Mouse (Mus musculus): Measurements from ENCODE around the gene Ltb4r2. TPM values are rescaled to one million over a fixed set of nuclear protein-coding genes. Genes with fewer than 3 reads are reported as not detected.

The Ltb4r2 gene
- polyA plus RNA-seq, 1 experiment from 2014 or later: 0.38 TPM

Other genes starting within 250 kb of the Ltb4r2 start
- not detected in 2 replicates for gene Nrl, start 236.4 kb upstream of the Ltb4r2 start, polyA plus RNA-seq (2015; fragmentation: Nextera tagmentation; extraction: Ambion mirVana)
- gene Pck2, start 221.2 kb upstream of the Ltb4r2 start, polyA plus RNA-seq (2015; fragmentation: Nextera tagmentation; extraction: Ambion mirVana): 23.3 and 23.6 TPM in 2 replicates
- gene Dcaf11, start 201.4 kb upstream of the Ltb4r2 start, polyA plus RNA-seq (2015; fragmentation: Nextera tagmentation; extraction: Ambion mirVana): 123 and 127 TPM in 2 replicates
- 0.63 and 2.3 TPM in 2 replicates for gene A730061H03Rik, start 201.0 kb upstream of the Ltb4r2 start, polyA plus RNA-seq (2015; fragmentation: Nextera tagmentation; extraction: Ambion mirVana)
- not detected in 2 replicates for gene Fitm1, start 185.8 kb upstream of the Ltb4r2 start, polyA plus RNA-seq (2015; fragmentation: Nextera tagmentation; extraction: Ambion mirVana)
- 185 and 197 TPM in 2 replicates for gene Psme1, start 183.3 kb upstream of the Ltb4r2 start, polyA plus RNA-seq (2015; fragmentation: Nextera tagmentation; extraction: Ambion mirVana)
- 12.9 and 23.4 TPM in 2 replicates for gene Emc9, start 176.1 kb upstream of the Ltb4r2 start, polyA plus RNA-seq (2015; fragmentation: Nextera tagmentation; extraction: Ambion mirVana)
- gene Psme2, start 170.3 kb upstream of the Ltb4r2 start, polyA plus RNA-seq (2015; fragmentation: Nextera tagmentation; extraction: Ambion mirVana): 179 and 182 TPM in 2 replicates
- 16.9 and 22.5 TPM in 2 replicates for gene Rnf31, start 169.7 kb upstream of the Ltb4r2 start, polyA plus RNA-seq (2015; fragmentation: Nextera tagmentation; extraction: Ambion mirVana)
- gene Irf9, start 157.9 kb upstream of the Ltb4r2 start, polyA plus RNA-seq (2015; fragmentation: Nextera tagmentation; extraction: Ambion mirVana): 7.8 and 11.8 TPM in 2 replicates
- 9.4 and 11.3 TPM in 2 replicates for gene Rec8, start 143.4 kb upstream of the Ltb4r2 start, polyA plus RNA-seq (2015; fragmentation: Nextera tagmentation; extraction: Ambion mirVana)
- gene Ipo4, start 125.5 kb upstream of the Ltb4r2 start, polyA plus RNA-seq (2015; fragmentation: Nextera tagmentation; extraction: Ambion mirVana): 92.5 and 110 TPM in 2 replicates
- gene Gm49378, start 123.5 kb upstream of the Ltb4r2 start, polyA plus RNA-seq (2015; fragmentation: Nextera tagmentation; extraction: Ambion mirVana): 0.67 and 3.8 TPM in 2 replicates
- gene Tm9sf1, start 117.6 kb upstream of the Ltb4r2 start, polyA plus RNA-seq (2015; fragmentation: Nextera tagmentation; extraction: Ambion mirVana): 62.1 and 66.2 TPM in 2 replicates
- 0.29 and 0.51 TPM in 2 replicates for gene Tssk4, start 111.2 kb upstream of the Ltb4r2 start, polyA plus RNA-seq (2015; fragmentation: Nextera tagmentation; extraction: Ambion mirVana)
- gene Mdp1, start 100.9 kb upstream of the Ltb4r2 start, polyA plus RNA-seq (2015; fragmentation: Nextera tagmentation; extraction: Ambion mirVana): 63.5 and 71.3 TPM in 2 replicates
- 52.5 and 62.6 TPM in 2 replicates for gene Gmpr2, start 89.5 kb upstream of the Ltb4r2 start, polyA plus RNA-seq (2015; fragmentation: Nextera tagmentation; extraction: Ambion mirVana)
- 514 and 544 TPM in 2 replicates for gene Nedd8, start 89.3 kb upstream of the Ltb4r2 start, polyA plus RNA-seq (2015; fragmentation: Nextera tagmentation; extraction: Ambion mirVana)
- 31.4 and 32.6 TPM in 2 replicates for gene Tinf2, start 79.6 kb upstream of the Ltb4r2 start, polyA plus RNA-seq (2015; fragmentation: Nextera tagmentation; extraction: Ambion mirVana)
- 0.26 and 0.28 TPM in 2 replicates for gene Tgm1, start 47.5 kb upstream of the Ltb4r2 start, polyA plus RNA-seq (2015; fragmentation: Nextera tagmentation; extraction: Ambion mirVana)
- gene Rabggta, start 39.2 kb upstream of the Ltb4r2 start, polyA plus RNA-seq (2015; fragmentation: Nextera tagmentation; extraction: Ambion mirVana): 52.6 and 53.3 TPM in 2 replicates
- 81.9 and 83.5 TPM in 2 replicates for gene Dhrs1, start 15.7 kb upstream of the Ltb4r2 start, polyA plus RNA-seq (2015; fragmentation: Nextera tagmentation; extraction: Ambion mirVana)
- gene Nop9, start 15.7 kb upstream of the Ltb4r2 start, polyA plus RNA-seq (2015; fragmentation: Nextera tagmentation; extraction: Ambion mirVana): 36.4 and 46.0 TPM in 2 replicates
- gene Cideb, start 3.0 kb upstream of the Ltb4r2 start, polyA plus RNA-seq (2015; fragmentation: Nextera tagmentation; extraction: Ambion mirVana): 0.21 TPM in 1 of 2 replicates, not detected in the other
- 0.24 and 0.25 TPM in 2 replicates for gene Ltb4r1, start 4.5 kb downstream of the Ltb4r2 start, polyA plus RNA-seq (2015; fragmentation: Nextera tagmentation; extraction: Ambion mirVana)
- 3.2 and 3.7 TPM in 2 replicates for gene Adcy4, start 22.7 kb downstream of the Ltb4r2 start, polyA plus RNA-seq (2015; fragmentation: Nextera tagmentation; extraction: Ambion mirVana)
- gene Ripk3, start 27.4 kb downstream of the Ltb4r2 start, polyA plus RNA-seq (2015; fragmentation: Nextera tagmentation; extraction: Ambion mirVana): 2.7 and 3.2 TPM in 2 replicates
- 11.7 and 12.3 TPM in 2 replicates for gene Nfatc4, start 61.7 kb downstream of the Ltb4r2 start, polyA plus RNA-seq (2015; fragmentation: Nextera tagmentation; extraction: Ambion mirVana)
- 11.3 and 13.2 TPM in 2 replicates for gene Nynrin, start 92.6 kb downstream of the Ltb4r2 start, polyA plus RNA-seq (2015; fragmentation: Nextera tagmentation; extraction: Ambion mirVana)
- 0.14 and 0.21 TPM in 2 replicates for gene Cbln3, start 123.0 kb downstream of the Ltb4r2 start, polyA plus RNA-seq (2015; fragmentation: Nextera tagmentation; extraction: Ambion mirVana)
- gene Khnyn, start 123.5 kb downstream of the Ltb4r2 start, polyA plus RNA-seq (2015; fragmentation: Nextera tagmentation; extraction: Ambion mirVana): 10.3 and 11.1 TPM in 2 replicates
- 102 and 128 TPM in 2 replicates for gene Sdr39u1, start 138.9 kb downstream of the Ltb4r2 start, polyA plus RNA-seq (2015; fragmentation: Nextera tagmentation; extraction: Ambion mirVana)
- 0.27 and 0.61 TPM in 2 replicates for gene Cma1, start 183.2 kb downstream of the Ltb4r2 start, polyA plus RNA-seq (2015; fragmentation: Nextera tagmentation; extraction: Ambion mirVana)
- gene Cma2, start 189.6 kb downstream of the Ltb4r2 start, polyA plus RNA-seq (2015; fragmentation: Nextera tagmentation; extraction: Ambion mirVana): not detected in 2 replicates